16 mouse cellular contexts compared by ENCODE assay signal in the genomic region with DNA sequence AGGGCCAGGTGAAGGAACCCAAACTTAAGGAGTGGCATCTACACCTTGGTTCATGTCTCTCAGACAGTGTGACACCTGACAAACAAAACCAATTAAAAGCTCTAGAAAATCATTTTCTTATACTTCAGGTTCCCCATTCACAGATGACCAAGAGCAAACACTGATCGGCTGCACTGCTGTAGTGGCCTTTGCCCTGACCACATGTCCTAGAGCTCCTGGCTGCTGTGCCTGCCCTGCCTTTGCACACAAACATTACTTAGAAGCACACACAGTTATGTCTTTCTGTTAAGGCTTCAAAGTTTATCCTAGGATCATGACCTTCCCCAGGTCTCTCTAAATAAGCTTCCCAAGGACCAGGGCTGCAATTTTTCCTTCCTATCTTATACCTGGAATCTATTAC.
"Had no signal": no experiment of that assay in that cellular context is flagged by ENCODE, and none has a peak within 500 bp of the region (broad histone marks: within the 10 kb centered on the region; RNA-seq: fewer than 3 reads in every experiment).

No protein-coding gene starts in this region.

- ATAC-seq: lung, postnatal 0 days; midbrain, embryonic 13.5 days; midbrain, embryonic 15.5 days had no signal

- H3K27ac ChIP-seq: lung, embryonic 15.5 days; macrophage; midbrain, embryonic 13.5 days; midbrain, embryonic 15.5 days; neural tube, embryonic 12.5 days; stomach, embryonic 15.5 days had no signal

- H3K9me3 ChIP-seq: lung, embryonic 15.5 days; megakaryocyte, embryonic 14.5 days; midbrain, embryonic 13.5 days; midbrain, embryonic 15.5 days; neural tube, embryonic 12.5 days; stomach, embryonic 15.5 days had no signal

- H3K4me1 ChIP-seq: lung, embryonic 15.5 days; midbrain, embryonic 13.5 days; midbrain, embryonic 15.5 days; neural tube, embryonic 12.5 days; stomach, embryonic 15.5 days had no signal

- H3K9ac ChIP-seq: lung, embryonic 15.5 days; midbrain, embryonic 13.5 days; midbrain, embryonic 15.5 days; neural tube, embryonic 12.5 days; stomach, embryonic 15.5 days had no signal

- DNase-seq: lung, adult 2 months; lung, postnatal 14 days; lung, postnatal 36 days; right cerebral cortex, postnatal 14 days; thymus, adult 18-20 months; thymus, postnatal 14 days; thymus, postnatal 36 days had no signal

- H3K4me3 ChIP-seq: lung, embryonic 15.5 days; megakaryocyte, embryonic 14.5 days; midbrain, embryonic 13.5 days; midbrain, embryonic 15.5 days; neural tube, embryonic 12.5 days; stomach, embryonic 15.5 days had no signal

- H3K27me3 ChIP-seq: lung, embryonic 15.5 days; midbrain, embryonic 13.5 days; midbrain, embryonic 15.5 days; neural tube, embryonic 12.5 days; stomach, embryonic 15.5 days had no signal

- H3K36me3 ChIP-seq: lung, embryonic 15.5 days; midbrain, embryonic 13.5 days; midbrain, embryonic 15.5 days; neural tube, embryonic 12.5 days; stomach, embryonic 15.5 days had no signal

- H3K4me2 ChIP-seq: lung, embryonic 15.5 days; midbrain, embryonic 11.5 days; midbrain, embryonic 13.5 days; midbrain, embryonic 15.5 days; neural tube, embryonic 12.5 days; stomach, embryonic 15.5 days had no signal
